Mouse (Mus musculus) brain, embryonic 14.5 days (tissue): ENCODE results near the gene Tcf7l2.

Experiments used
- CTCF ChIP-seq: fragments of 200-500 bp; IDR thresholded peaks from 2 replicates; pipeline ENCODE4 v1.5.1; 2012; ENCODE audit warnings: inconsistent platforms, mild to moderate bottlenecking, moderate library complexity, borderline replicate concordance; ENCODE audit not compliant: insufficient read depth, insufficient read length; ENCODE audit errors: extremely low read depth
- POLR2A ChIP-seq: fragments of 200-500 bp; IDR thresholded peaks from 2 replicates; pipeline ENCODE4 v1.6.1; 2012; ENCODE audit warnings: mild to moderate bottlenecking, inconsistent platforms, borderline replicate concordance; ENCODE audit not compliant: poor library complexity, insufficient read depth, insufficient read length, severe bottlenecking; ENCODE audit errors: extremely low read depth

DNA sequence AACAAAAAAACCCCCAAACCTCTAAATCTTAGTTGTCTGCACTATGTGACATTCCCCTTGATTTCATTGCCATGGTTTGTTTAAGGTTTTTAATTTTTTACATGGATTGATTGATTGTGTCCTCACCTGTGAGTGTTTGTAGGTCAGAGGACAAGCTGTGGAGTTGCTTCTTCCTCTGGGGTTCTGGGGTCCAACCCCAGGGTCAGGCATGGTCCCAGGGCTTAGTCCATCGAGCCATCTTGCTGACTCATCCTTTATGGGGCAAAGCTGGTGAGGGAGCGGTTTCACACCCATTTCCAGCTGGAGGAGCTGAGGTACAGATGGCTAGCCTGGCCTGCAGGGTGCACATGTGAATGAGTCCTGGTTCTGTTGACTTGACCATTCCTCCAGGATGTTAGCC is 66.7 kb downstream of the Tcf7l2 start:
- TF ChIP-seq POLR2A (no peak), CTCF (no peak)
